Mouse (Mus musculus): ENCODE measurements around the gene Plpp6.

DNA sequence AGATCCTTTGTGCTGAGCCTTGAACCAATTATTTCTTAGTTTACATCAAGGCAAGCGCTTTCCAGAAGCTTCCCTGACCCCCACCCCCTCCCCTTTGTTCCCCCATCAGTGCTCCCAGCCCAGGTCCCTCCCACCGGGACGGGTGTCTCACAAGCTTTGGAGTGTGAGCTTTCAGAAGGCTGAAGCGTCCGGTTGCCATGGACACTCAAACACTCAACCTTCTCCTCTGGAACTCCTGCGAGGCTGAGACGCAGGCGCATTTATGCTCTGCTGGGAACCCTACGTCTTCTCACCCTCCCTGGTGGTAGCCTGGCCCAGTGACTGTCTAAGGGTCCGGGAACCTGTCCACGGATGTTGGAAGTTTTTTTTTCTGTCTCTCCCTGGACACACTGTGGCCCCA lies 3.9 kb downstream of the Plpp6 start, which contains the start of gene 4430402I18Rik:
- no peak for TF ChIP-seq ZMIZ1 (IDR thresholded peaks at IDR 0.05; ENCODE audit: low read depth, low read length)
- TF ChIP-seq HCFC1 (IDR thresholded peaks at IDR 0.05; ENCODE audit: low read depth, low read length) = no peak
